Mouse (Mus musculus): ENCODE measurements around the gene B3galt1. TPM values are rescaled to one million over a fixed set of nuclear protein-coding genes. Genes with fewer than 3 reads are reported as not detected.

B3galt1 gene
- total RNA-seq, 2 experiments from 2014 or later = not detected

DNA sequence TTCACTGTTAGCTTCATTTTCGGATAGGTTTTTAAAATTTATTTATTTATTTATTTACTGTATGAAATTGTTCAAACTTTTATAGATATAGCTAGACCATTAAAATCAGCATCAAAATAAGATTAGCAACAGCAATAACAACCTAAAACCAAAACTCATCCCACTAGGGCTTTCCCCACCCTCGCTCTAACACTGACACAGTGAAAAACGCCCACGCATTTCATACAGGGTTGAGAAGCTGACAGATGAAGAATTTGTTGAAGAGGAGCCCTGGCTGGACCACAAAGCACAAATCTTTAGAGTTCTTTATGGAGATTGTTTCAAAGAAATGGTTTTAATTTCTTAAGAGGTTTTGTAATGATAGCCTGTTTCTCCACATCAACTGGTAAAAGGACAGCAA lies 596.3 kb downstream of the B3galt1 start:
- no peak for ATAC-seq (replicated peaks; ENCODE audit: low FRiP score, low TSS enrichment, poor library complexity, severe bottlenecking)

GRCm38 (mm10) chr2:68171306-68171705 lies 605.6 kb downstream of the B3galt1 start:
- ATAC-seq (replicated peaks; ENCODE audit: low FRiP score, low TSS enrichment, poor library complexity, severe bottlenecking) = no peak

Other genes with a start within 250 kb of the B3galt1 start
- gene Gm21830, start 152.1 kb upstream of the B3galt1 start, total RNA-seq (2014; fragmentation: Nextera tagmentation) = not detected in 2 replicates
- not detected in 2 replicates for gene Gm21830, start 152.1 kb upstream of the B3galt1 start, total RNA-seq (2017)
- not detected in 2 replicates for gene Gm26727, start 132.7 kb upstream of the B3galt1 start, total RNA-seq (2014; fragmentation: Nextera tagmentation)
- not detected in 2 replicates for gene Gm26727, start 132.7 kb upstream of the B3galt1 start, total RNA-seq (2017)
- gene Xirp2, start 119.9 kb upstream of the B3galt1 start, total RNA-seq (2014; fragmentation: Nextera tagmentation) = not detected in 2 replicates
- gene Xirp2, start 119.9 kb upstream of the B3galt1 start, total RNA-seq (2017) = not detected in 2 replicates

All from megakaryocyte-erythroid progenitor cell, adult 5-6 weeks (primary cell).